Mouse (Mus musculus): ENCODE results near the gene R3hdm2. TPM values are rescaled to one million over a fixed set of nuclear protein-coding genes. Genes with fewer than 3 reads are reported as not detected.
A peak's percentile ranks its signal among the peaks of the same experiment; 100 is the strongest.

R3hdm2 gene
- total RNA-seq (2022): 100 to 1,000 TPM; 247 to 279 (median 255) TPM

GRCm38 (mm10) chr10:127380251-127380691 is at the start of gene R3hdm2:
TSS of gene R3hdm2 (plus strand) at chr10:127380327.
- peak; percentile 71 to 89 for DNase-seq (ENCODE audit: low spot score in 2 of 2)

DNA sequence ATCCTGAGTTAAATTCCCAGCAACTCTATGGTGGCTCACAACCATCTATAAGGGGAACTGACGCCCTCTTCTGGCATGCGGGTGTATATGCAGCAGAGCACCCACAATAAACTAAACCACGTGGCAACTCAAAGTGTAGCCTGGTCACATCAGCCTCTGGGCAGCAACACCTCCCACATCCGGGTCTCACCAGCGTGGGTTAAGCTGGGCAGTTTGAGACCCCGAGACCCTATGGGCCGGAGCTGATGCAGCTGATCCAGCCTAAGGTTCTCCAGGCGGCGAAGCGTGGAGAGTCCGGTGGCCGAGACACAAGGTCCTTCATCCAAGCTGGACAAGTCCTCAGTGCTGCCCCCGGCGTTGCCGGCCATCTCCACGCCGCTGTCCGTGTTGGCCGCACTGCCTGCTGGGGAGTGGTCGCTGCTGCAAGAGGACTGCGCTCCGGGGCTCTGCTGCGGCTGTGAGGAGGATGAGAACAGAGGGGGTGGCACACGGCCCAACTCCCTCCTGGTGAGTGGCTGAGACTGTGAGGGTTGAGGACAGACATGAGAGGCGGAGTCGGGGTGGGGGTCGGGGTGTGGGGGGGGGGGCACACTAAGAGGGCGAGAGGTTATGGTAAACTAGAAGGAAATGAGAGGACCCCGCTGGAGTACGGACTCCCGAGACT is 47.8 kb upstream of the R3hdm2 start:
- no peak for DNase-seq (ENCODE audit: low spot score in 2 of 2)

GRCm38 (mm10) chr10:127333152-127333551 is 47.0 kb upstream of the R3hdm2 start:
- DNase-seq (ENCODE audit: low spot score in 2 of 2): no peak

- DNase-seq (ENCODE audit: low spot score in 2 of 2): no peak
These were observed 44.9 kb upstream of the R3hdm2 start for GRCm38 (mm10) chr10:127335271-127335670.

DNA sequence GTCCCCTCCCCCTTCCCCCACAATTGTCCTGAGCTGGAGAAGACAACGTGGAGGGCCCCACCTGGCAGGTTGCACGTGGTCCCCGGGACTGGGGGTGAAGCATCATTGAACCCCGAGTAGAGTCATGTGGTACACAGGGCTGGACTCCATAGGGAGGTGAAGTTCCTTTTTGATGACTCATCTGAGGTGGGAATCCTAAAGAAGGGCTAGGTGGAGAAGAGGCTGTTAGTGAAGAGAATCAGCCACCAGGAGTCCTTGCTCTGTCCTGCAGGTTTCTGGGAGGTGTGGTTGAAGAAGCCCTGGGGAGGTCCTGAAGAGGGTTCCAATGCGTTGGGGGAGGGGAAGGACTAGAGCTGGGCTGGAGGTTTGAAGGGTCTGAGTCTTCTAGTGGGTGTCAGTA is 43.2 kb upstream of the R3hdm2 start:
- DNase-seq (ENCODE audit: low spot score in 2 of 2): no peak

GRCm38 (mm10) chr10:127337536-127338099 is 42.5 kb upstream of the R3hdm2 start:
- DNase-seq (ENCODE audit: low spot score in 2 of 2): no peak

GRCm38 (mm10) chr10:127338930-127339682 is 41.0 kb upstream of the R3hdm2 start:
- peak in 1 of 2 experiments; percentile 75 for DNase-seq (ENCODE audit: low spot score in 2 of 2)

GRCm38 (mm10) chr10:127339683-127340576 is 40.2 kb upstream of the R3hdm2 start:
- no peak for DNase-seq (ENCODE audit: low spot score in 2 of 2)

DNA sequence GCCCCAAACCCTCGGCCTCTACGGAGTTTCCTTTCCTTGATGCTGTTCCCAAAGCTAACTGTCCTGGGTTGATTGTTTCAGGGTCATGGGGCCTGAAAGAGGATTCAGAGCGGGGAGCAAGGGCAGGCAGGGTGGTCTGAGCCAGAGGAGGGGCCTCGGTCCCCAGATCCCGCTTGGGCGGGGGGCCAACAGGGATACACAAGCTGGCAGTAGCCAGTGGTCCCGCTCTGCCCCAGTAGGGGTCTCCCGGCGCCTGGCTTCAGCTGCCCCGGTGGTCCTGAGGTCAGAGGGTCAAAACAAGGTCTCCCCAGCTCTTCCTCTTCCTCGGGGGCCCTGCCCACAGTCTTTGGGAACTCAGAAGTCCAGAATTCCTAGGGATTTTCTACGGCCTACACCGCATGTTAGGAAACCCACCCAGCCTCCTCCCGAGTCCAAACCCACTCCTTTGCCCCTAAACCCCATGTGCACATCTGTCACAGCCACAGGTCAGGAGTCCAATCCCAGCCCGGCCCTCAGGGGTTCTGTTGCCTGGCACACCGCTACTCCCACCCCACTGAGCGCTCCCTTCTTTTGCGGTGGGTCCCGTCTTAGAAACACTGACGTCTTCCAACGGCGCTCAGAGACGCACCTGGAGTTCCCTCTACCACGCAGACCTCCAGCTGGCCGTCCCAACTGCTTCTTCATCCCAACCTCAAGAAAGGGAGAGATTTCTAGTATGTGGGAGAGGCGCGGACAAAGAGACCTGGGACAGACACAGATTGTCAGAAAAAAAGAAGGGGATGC is 39.4 kb upstream of the R3hdm2 start:
- DNase-seq (ENCODE audit: low spot score in 2 of 2): no peak

DNA sequence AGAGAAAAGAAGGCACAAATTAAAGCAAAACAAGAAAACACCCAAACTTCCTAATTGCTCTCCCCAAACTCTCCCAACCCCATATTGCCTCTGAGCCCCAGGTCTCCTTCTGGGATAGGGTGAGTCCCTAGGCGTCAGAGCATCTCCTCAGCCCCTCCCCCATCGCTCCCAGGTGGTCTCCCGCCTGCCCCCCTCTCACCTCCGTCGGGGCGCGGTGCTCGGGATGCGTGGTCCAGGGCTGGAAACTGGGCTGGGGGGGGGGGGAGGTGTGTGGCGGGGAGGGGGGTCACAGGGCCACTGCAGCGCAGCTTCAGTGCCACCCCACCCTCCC is 38.8 kb upstream of the R3hdm2 start:
- no peak for DNase-seq (ENCODE audit: low spot score in 2 of 2)

DNA sequence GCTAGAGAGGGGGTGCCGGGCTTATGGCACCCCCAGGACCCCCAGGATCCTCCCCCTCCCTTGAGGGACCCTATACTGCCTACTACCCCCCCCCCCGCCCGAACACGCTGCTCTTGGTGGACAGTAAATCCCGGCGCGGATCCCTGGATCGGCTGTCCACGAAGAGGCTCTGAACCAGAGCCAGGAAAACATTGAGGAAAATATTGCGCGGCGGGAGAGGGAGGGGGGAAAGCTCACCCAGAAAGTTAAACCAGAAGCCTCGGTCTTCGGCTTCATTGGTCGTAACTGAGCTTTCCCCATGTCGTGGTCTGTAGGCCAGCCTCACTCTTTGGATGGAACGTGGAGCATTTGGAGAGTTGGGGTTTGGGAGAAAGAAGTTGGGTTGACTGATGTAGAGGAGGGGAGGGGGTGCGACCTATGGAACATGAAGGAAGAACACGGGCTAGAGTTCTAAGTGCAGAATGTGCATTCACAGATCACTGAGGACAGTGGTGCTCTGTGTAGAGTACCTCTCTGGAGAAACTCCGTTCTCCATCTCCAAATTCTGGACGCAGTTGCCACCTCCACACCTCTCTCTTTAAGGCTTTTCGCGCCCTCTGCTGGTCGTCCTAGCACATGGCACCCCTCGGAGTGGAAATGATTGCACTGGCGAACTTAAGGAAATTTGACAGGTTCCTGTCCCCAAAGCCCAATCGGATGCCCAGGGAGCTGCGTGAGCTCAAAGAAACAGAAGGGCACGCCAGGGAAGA is 38.1 kb upstream of the R3hdm2 start, which contains the start of gene Gli1:
Gene Gli1, minus strand, starts transcription at position 84 of the 749 bp plus-strand sequence.
- DNase-seq (ENCODE audit: low spot score in 2 of 2): no peak

GRCm38 (mm10) chr10:127343029-127343428 is 37.1 kb upstream of the R3hdm2 start:
- no peak for DNase-seq (ENCODE audit: low spot score in 2 of 2)

DNA sequence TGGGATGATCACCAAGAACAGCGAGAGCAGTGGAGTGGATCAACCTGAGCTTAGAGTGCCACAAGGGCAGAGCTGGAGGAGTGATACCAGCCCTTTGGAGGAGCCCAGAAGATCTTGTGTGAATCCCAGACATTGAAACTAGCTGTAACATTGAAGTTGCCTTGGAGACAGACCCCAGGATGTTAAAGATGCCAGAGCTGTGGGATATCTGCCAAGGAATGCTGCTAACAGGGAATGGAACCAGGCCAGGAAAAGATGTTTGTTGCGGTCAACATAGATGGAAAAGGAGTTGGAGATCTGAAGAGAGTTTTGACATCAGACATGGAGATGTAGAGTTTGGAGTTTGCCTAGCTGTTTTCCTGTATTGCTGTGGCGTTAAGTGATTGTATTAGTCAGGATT is 34.0 kb upstream of the R3hdm2 start:
- DNase-seq (ENCODE audit: low spot score in 2 of 2): no peak

GRCm38 (mm10) chr10:127348957-127349356 is 31.2 kb upstream of the R3hdm2 start:
- no peak for DNase-seq (ENCODE audit: low spot score in 2 of 2)

- no peak for DNase-seq (ENCODE audit: low spot score in 2 of 2)
These were observed 30.3 kb upstream of the R3hdm2 start for GRCm38 (mm10) chr10:127349810-127350209.

- DNase-seq (ENCODE audit: low spot score in 2 of 2): peak in 1 of 2 experiments; percentile 64
These were observed 29.4 kb upstream of the R3hdm2 start for GRCm38 (mm10) chr10:127350594-127351284.

GRCm38 (mm10) chr10:127351285-127351595 is 28.9 kb upstream of the R3hdm2 start:
- DNase-seq (ENCODE audit: low spot score in 2 of 2): no peak

DNA sequence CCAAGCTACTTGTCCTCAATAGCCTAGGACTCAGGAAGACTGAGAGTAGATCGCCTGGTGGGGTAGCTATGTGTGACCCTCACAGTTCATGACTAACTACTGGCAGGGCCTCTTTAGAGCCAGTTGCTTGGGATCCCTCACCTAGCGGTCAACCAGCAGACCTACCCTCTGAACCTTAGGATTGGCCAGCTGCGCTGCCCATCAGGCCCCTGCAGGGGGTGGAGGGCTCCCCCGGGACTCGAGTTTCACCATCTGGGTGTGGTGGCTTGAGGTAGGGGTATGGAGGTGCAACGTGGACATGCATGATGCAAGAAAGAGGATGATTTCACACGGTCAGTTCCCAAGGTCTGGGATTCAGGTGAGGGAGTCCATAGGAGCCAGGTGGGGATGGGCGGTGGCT is 28.4 kb upstream of the R3hdm2 start:
- DNase-seq (ENCODE audit: low spot score in 2 of 2): no peak

GRCm38 (mm10) chr10:127352187-127352586 is 27.9 kb upstream of the R3hdm2 start:
- no peak for DNase-seq (ENCODE audit: low spot score in 2 of 2)

DNA sequence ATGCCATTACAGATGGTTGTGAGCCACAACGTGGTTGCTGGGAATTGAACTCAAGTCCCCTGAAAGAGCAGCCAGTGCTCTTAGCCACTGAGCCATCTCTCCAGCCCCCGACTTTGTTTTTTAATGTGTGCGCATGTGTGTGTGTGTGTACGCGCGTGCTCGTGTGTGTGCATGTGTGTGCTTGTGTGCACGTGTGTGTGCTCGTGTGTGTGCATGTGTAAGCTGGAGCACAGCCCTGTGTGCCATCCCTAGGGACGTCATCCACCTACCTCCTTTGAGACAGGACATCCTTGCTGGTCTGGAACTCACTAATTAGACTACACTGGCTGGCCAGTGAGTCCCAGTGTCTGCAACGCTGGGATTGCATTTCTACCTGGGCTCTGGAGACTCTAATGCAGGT is 27.4 kb upstream of the R3hdm2 start:
- no peak for DNase-seq (ENCODE audit: low spot score in 2 of 2)

Data from left cerebral cortex, adult 8-10 months (tissue).